Mouse (Mus musculus) limb, embryonic 10.5 days (tissue): ENCODE measurements around the gene Xylt1. TPM values are rescaled to one million over a fixed set of nuclear protein-coding genes. Genes with fewer than 3 reads are reported as not detected.

Source experiments
- DNase-seq: peaks from one replicate; pipeline ENCODE4 v3.0.0-alpha.2; 2017; ENCODE audit warnings: low spot score
- H3K27ac ChIP-seq: fragments of 300-500 bp; sonication (generic); 2 replicates; pipeline ENCODE4 v1.5.1; 2016; ENCODE audit warnings: mild to moderate bottlenecking
- H3K27me3 ChIP-seq: fragments of 300-500 bp; sonication (generic); 2 replicates; pipeline ENCODE4 v1.6.1; 2016; ENCODE audit warnings: low read depth, mild to moderate bottlenecking; ENCODE audit not compliant: poor library complexity, severe bottlenecking
- H3K36me3 ChIP-seq: fragments of 300-500 bp; sonication (generic); 2 replicates; pipeline ENCODE4 v1.6.1; 2016; ENCODE audit warnings: mild to moderate bottlenecking, moderate library complexity
- H3K4me1 ChIP-seq: fragments of 300-500 bp; sonication (generic); 2 replicates; pipeline ENCODE4 v1.6.1; 2016
- H3K4me3 ChIP-seq: fragments of 300-500 bp; sonication (generic); 2 replicates; pipeline ENCODE4 v1.5.1; 2016; ENCODE audit warnings: mild to moderate bottlenecking, moderate library complexity
- H3K9me3 ChIP-seq: fragments of 300-500 bp; sonication (generic); replicated peaks from 2 replicates; pipeline ENCODE4 v1.6.1; 2016; ENCODE audit warnings: mild to moderate bottlenecking
- WGBS: fragments of 180-500 bp; shearing (Covaris S2); methylation state at CpG from one replicate; pipeline ENCODE4 v1.1.7; 2016; 5-methylcytosine and 5-hydroxymethylcytosine counted together
- polyA plus RNA-seq: library from polyadenylated mRNA; unstranded; fragments of >200 nt; fragmentation: Nextera tagmentation; extraction: Ambion mirVana; gene quantifications from 2 replicates; pipeline ENCODE4 v1.2.1, GENCODE M21; 2016

Xylt1 gene
- polyA plus RNA-seq, 1 experiment from 2014 or later = 0.91 TPM

GRCm38 (mm10) chr7:117481404-117481803, 100.6 kb downstream of the Xylt1 start:
- no peaks in the 10 kb centered on the region for H3K9me3 ChIP-seq
- no peaks in the 10 kb centered on the region for H3K4me1 ChIP-seq
- WGBS = 87% methylated on average over 3 of the region's 3 CpGs
- no peak for DNase-seq
- no peaks in the 10 kb centered on the region for H3K36me3 ChIP-seq
- H3K27me3 ChIP-seq = no peaks in the 10 kb centered on the region
- no peak overlapping the region for H3K4me3 ChIP-seq
- no peak overlapping the region for H3K27ac ChIP-seq

- Histone ChIP-seq H3K36me3 (no peaks in the 10 kb centered on the region), H3K27me3 (no peaks in the 10 kb centered on the region), H3K9me3 (no peaks in the 10 kb centered on the region), H3K27ac (no peak overlapping the region), H3K4me1 (no peaks in the 10 kb centered on the region), H3K4me3 (no peak overlapping the region)
- WGBS = 84% methylated on average over 2 of the region's 2 CpGs
- no peak for DNase-seq
These were observed 101.9 kb downstream of the Xylt1 start for GRCm38 (mm10) chr7:117482701-117483100.

- H3K4me3 ChIP-seq = no peak overlapping the region
These were observed 103.8 kb downstream of the Xylt1 start for GRCm38 (mm10) chr7:117484589-117484988.

GRCm38 (mm10) chr7:117484989-117485536, 104.3 kb downstream of the Xylt1 start:
- Histone ChIP-seq H3K4me1 (no peaks in the 10 kb centered on the region), H3K4me3 (no peak overlapping the region), H3K9me3 (no peaks in the 10 kb centered on the region), H3K27me3 (no peaks in the 10 kb centered on the region), H3K36me3 (no peaks in the 10 kb centered on the region), H3K27ac (no peak overlapping the region)
- WGBS = 95% methylated on average over 7 of the region's 7 CpGs
- DNase-seq = no peak

More at GRCm38 (mm10) chr7:117484589-117484988, 103.8 kb downstream of the Xylt1 start:
- 80% methylated on average over 2 of the region's 2 CpGs for whole genome bisulfite sequencing
- no peak for DNase-seq
- Histone ChIP-seq H3K27me3 (no peaks in the 10 kb centered on the region), H3K36me3 (no peaks in the 10 kb centered on the region), H3K9me3 (no peaks in the 10 kb centered on the region), H3K4me1 (no peaks in the 10 kb centered on the region), H3K27ac (no peak overlapping the region)

- H3K36me3 ChIP-seq = no peaks in the 10 kb centered on the region
- WGBS = 70% methylated on average over 7 of the region's 7 CpGs
- no peaks in the 10 kb centered on the region for H3K4me1 ChIP-seq
- no peaks in the 10 kb centered on the region for H3K27me3 ChIP-seq
- H3K9me3 ChIP-seq = no peaks in the 10 kb centered on the region
- no peak overlapping the region for H3K4me3 ChIP-seq
- DNase-seq = no peak
- H3K27ac ChIP-seq = no peak overlapping the region
These were observed 105.8 kb downstream of the Xylt1 start for GRCm38 (mm10) chr7:117486425-117487172.

- no peak for DNase-seq
- WGBS = 86% methylated on average over 2 of the region's 2 CpGs
These were observed 106.4 kb downstream of the Xylt1 start for GRCm38 (mm10) chr7:117487173-117487490.

GRCm38 (mm10) chr7:117489973-117490372, 109.2 kb downstream of the Xylt1 start:
- Histone ChIP-seq H3K27me3 (no peaks in the 10 kb centered on the region), H3K27ac (no peak overlapping the region), H3K4me3 (no peak overlapping the region), H3K4me1 (peaks cover 13% of the 10 kb centered on the region), H3K36me3 (no peaks in the 10 kb centered on the region), H3K9me3 (no peaks in the 10 kb centered on the region)
- no peak for DNase-seq
- 81% methylated on average over 5 of the region's 5 CpGs for WGBS

More at GRCm38 (mm10) chr7:117487173-117487490, 106.4 kb downstream of the Xylt1 start:
- no peaks in the 10 kb centered on the region for H3K9me3 ChIP-seq
- no peak overlapping the region for H3K27ac ChIP-seq
- H3K4me1 ChIP-seq = no peaks in the 10 kb centered on the region
- no peak overlapping the region for H3K4me3 ChIP-seq
- no peaks in the 10 kb centered on the region for H3K27me3 ChIP-seq
- H3K36me3 ChIP-seq = no peaks in the 10 kb centered on the region

GRCm38 (mm10) chr7:117490500-117491205, 109.9 kb downstream of the Xylt1 start:
- DNase-seq = no peak
- Histone ChIP-seq H3K27ac (no peak overlapping the region), H3K4me3 (no peak overlapping the region), H3K9me3 (no peaks in the 10 kb centered on the region), H3K4me1 (peaks cover 13% of the 10 kb centered on the region), H3K36me3 (no peaks in the 10 kb centered on the region), H3K27me3 (no peaks in the 10 kb centered on the region)
- 86% methylated on average over 9 of the region's 9 CpGs for WGBS

- Histone ChIP-seq H3K27ac (no peak overlapping the region), H3K27me3 (no peaks in the 10 kb centered on the region), H3K36me3 (no peaks in the 10 kb centered on the region), H3K4me3 (no peak overlapping the region), H3K9me3 (no peaks in the 10 kb centered on the region), H3K4me1 (peaks cover 13% of the 10 kb centered on the region)
- no peak for DNase-seq
- 80% methylated on average over 5 of the region's 5 CpGs for WGBS
These were observed 110.7 kb downstream of the Xylt1 start for GRCm38 (mm10) chr7:117491495-117491894.

GRCm38 (mm10) chr7:117494210-117494609, 113.4 kb downstream of the Xylt1 start:
- peaks cover 13% of the 10 kb centered on the region for H3K4me1 ChIP-seq

GRCm38 (mm10) chr7:117494618-117495310, 114.0 kb downstream of the Xylt1 start:
- peaks cover 13% of the 10 kb centered on the region for H3K4me1 ChIP-seq
- no peaks in the 10 kb centered on the region for H3K9me3 ChIP-seq
- no peak overlapping the region for H3K4me3 ChIP-seq
- H3K36me3 ChIP-seq = no peaks in the 10 kb centered on the region
- no peak for DNase-seq
- WGBS = 92% methylated on average over 8 of the region's 8 CpGs
- no peak overlapping the region for H3K27ac ChIP-seq
- no peaks in the 10 kb centered on the region for H3K27me3 ChIP-seq

More at GRCm38 (mm10) chr7:117494210-117494609, 113.4 kb downstream of the Xylt1 start:
- Histone ChIP-seq H3K9me3 (no peaks in the 10 kb centered on the region), H3K36me3 (no peaks in the 10 kb centered on the region), H3K27me3 (no peaks in the 10 kb centered on the region), H3K27ac (no peak overlapping the region), H3K4me3 (no peak overlapping the region)
- 66% methylated on average over 6 of the region's 6 CpGs for WGBS
- peak; percentile 63 for DNase-seq

GRCm38 (mm10) chr7:117495751-117496150, 115.0 kb downstream of the Xylt1 start:
- H3K36me3 ChIP-seq = no peaks in the 10 kb centered on the region
- H3K4me1 ChIP-seq = peaks cover 13% of the 10 kb centered on the region
- 90% methylated on average over 8 of the region's 8 CpGs for WGBS
- DNase-seq = no peak
- no peak overlapping the region for H3K27ac ChIP-seq
- H3K4me3 ChIP-seq = no peak overlapping the region
- no peaks in the 10 kb centered on the region for H3K27me3 ChIP-seq
- H3K9me3 ChIP-seq = no peaks in the 10 kb centered on the region

GRCm38 (mm10) chr7:117498173-117498572, 117.4 kb downstream of the Xylt1 start:
- no peak for DNase-seq
- Histone ChIP-seq H3K4me1 (peaks cover 13% of the 10 kb centered on the region), H3K36me3 (0 out of 2 replicates have a peak, but pooled peaks cover 3% of the 10 kb centered on the region), H3K27me3 (no peaks in the 10 kb centered on the region), H3K4me3 (no peak overlapping the region), H3K27ac (no peak overlapping the region), H3K9me3 (no peaks in the 10 kb centered on the region)
- WGBS = 81% methylated on average over 2 of the region's 2 CpGs
